Mouse (Mus musculus): ENCODE data around the gene Mnat1. TPM values are rescaled to one million over a fixed set of nuclear protein-coding genes. Genes with fewer than 3 reads are reported as not detected.
A peak's percentile ranks its signal among the peaks of the same experiment; 100 is the strongest.
"Not testable (repeated sequence)": the region's sequence is repeated elsewhere in the genome, so short reads cannot be mapped to it uniquely, and the experiment has no call there.

Mnat1 gene
- polyA plus RNA-seq (2012; rRNA removed) = 14.1 and 15.2 TPM in 2 replicates

- peak; percentile 33 to 93 for DNase-seq (ENCODE audit: extremely low spot score in 1 of 2, low spot score in 1 of 2)
Observed at GRCm38 (mm10) chr12:73123093-73124041, at the start of gene Mnat1. TSS of gene Mnat1 (plus strand) at chr12:73123717.

- DNase-seq (ENCODE audit: extremely low spot score in 1 of 2, low spot score in 1 of 2) = not testable (repeated sequence)
Observed at GRCm38 (mm10) chr12:73081828-73082227, 41.7 kb upstream of the Mnat1 start.

- DNase-seq (ENCODE audit: extremely low spot score in 1 of 2, low spot score in 1 of 2) = no peak
Observed at GRCm38 (mm10) chr12:73083773-73084172, 39.7 kb upstream of the Mnat1 start.

- DNase-seq (ENCODE audit: extremely low spot score in 1 of 2, low spot score in 1 of 2) = no peak
Observed at GRCm38 (mm10) chr12:73085739-73086630, 37.5 kb upstream of the Mnat1 start.

GRCm38 (mm10) chr12:73087086-73087485 lies 36.4 kb upstream of the Mnat1 start:
- DNase-seq (ENCODE audit: extremely low spot score in 1 of 2, low spot score in 1 of 2) = no peak

GRCm38 (mm10) chr12:73088500-73088899 lies 35.0 kb upstream of the Mnat1 start:
- DNase-seq (ENCODE audit: extremely low spot score in 1 of 2, low spot score in 1 of 2) = no peak

GRCm38 (mm10) chr12:73088911-73089310 lies 34.6 kb upstream of the Mnat1 start:
- DNase-seq (ENCODE audit: extremely low spot score in 1 of 2, low spot score in 1 of 2) = no peak

- DNase-seq (ENCODE audit: extremely low spot score in 1 of 2, low spot score in 1 of 2) = no peak
Observed at GRCm38 (mm10) chr12:73090672-73091335, 32.7 kb upstream of the Mnat1 start.

GRCm38 (mm10) chr12:73094189-73094588 lies 29.3 kb upstream of the Mnat1 start:
- no peak for DNase-seq (ENCODE audit: extremely low spot score in 1 of 2, low spot score in 1 of 2)

- no peak for DNase-seq (ENCODE audit: extremely low spot score in 1 of 2, low spot score in 1 of 2)
Observed at GRCm38 (mm10) chr12:73094605-73095004, 28.9 kb upstream of the Mnat1 start.

- not testable (repeated sequence) for DNase-seq (ENCODE audit: extremely low spot score in 1 of 2, low spot score in 1 of 2)
Observed at GRCm38 (mm10) chr12:73096177-73096576, 27.3 kb upstream of the Mnat1 start.

GRCm38 (mm10) chr12:73098593-73098992 lies 24.9 kb upstream of the Mnat1 start:
- no peak for DNase-seq (ENCODE audit: extremely low spot score in 1 of 2, low spot score in 1 of 2)

GRCm38 (mm10) chr12:73103713-73104112 lies 19.8 kb upstream of the Mnat1 start:
- DNase-seq (ENCODE audit: extremely low spot score in 1 of 2, low spot score in 1 of 2) = no peak

GRCm38 (mm10) chr12:73107821-73108220 lies 15.7 kb upstream of the Mnat1 start:
- DNase-seq (ENCODE audit: extremely low spot score in 1 of 2, low spot score in 1 of 2) = no peak

GRCm38 (mm10) chr12:73110431-73111111 lies 12.9 kb upstream of the Mnat1 start:
- DNase-seq (ENCODE audit: extremely low spot score in 1 of 2, low spot score in 1 of 2) = peak in 1 of 2 experiments; percentile 24

GRCm38 (mm10) chr12:73111561-73112325 lies 11.8 kb upstream of the Mnat1 start:
- DNase-seq (ENCODE audit: extremely low spot score in 1 of 2, low spot score in 1 of 2) = peak in 1 of 2 experiments; percentile 6

- DNase-seq (ENCODE audit: extremely low spot score in 1 of 2, low spot score in 1 of 2) = peak in 1 of 2 experiments; percentile 15
Observed at GRCm38 (mm10) chr12:73112326-73113087, 11.0 kb upstream of the Mnat1 start.

- peak in 1 of 2 experiments; percentile 58 for DNase-seq (ENCODE audit: extremely low spot score in 1 of 2, low spot score in 1 of 2)
Observed at GRCm38 (mm10) chr12:73113196-73113595, 10.3 kb upstream of the Mnat1 start, which contains the start of gene Six4. TSS of gene Six4 (minus strand) at chr12:73113456.

Data from frontal cortex, adult 2 months (tissue).